Mouse (Mus musculus): Measurements from ENCODE around the gene Olfr1532-ps1.
"Not testable (repeated sequence)": the region's sequence is repeated elsewhere in the genome, so short reads cannot be mapped to it uniquely, and the experiment has no call there.

The Olfr1532-ps1 gene

DNA sequence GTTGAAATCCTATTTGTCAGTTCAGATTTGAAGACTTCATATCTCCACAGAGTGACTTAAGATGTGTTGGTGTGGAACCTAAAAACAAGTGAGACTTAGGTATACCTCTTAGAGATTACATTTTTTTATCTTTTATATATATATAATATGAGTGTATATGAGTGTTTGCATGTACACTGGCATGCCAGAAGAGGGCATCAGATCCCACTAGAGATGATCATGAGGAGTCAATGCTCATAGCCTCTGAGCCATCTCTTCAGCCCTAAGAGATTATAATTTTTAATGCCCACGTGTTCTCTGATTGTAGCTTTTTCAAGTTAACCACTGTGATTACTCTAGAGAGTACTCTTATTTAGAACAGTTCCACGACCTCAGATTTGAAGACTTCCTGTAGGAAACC is at the start of gene Olfr1532-ps1:
TSS of gene Olfr1532-ps1 (plus strand) at position 326 of the 400 bp plus-strand sequence.
- no peak for DNase-seq (ENCODE audit: low read depth, low spot score)

DNA sequence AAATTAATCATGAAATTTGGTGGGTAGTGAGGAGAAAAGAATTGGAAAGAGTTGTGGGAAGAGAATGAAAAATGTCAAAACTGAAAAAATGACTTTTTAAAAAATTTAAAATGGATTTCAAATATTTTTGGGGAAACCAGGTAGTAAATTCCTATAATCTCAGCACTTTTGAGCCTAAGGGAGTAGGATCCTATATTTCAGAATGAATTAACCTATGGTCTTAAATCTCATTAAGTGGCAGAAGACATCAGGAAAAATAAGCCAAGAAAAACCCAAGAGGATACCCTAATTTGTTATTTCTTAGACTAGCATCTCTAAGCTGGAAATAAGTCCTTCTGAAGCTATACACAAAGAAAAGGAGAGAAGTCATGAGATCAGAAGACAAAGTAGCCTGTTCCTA is 44.9 kb upstream of the Olfr1532-ps1 start, which contains the start of gene Olfr704:
TSS of gene Olfr704 (plus strand) at position 301 of the 400 bp plus-strand sequence.
- DNase-seq (ENCODE audit: low read depth, low spot score): no peak

DNA sequence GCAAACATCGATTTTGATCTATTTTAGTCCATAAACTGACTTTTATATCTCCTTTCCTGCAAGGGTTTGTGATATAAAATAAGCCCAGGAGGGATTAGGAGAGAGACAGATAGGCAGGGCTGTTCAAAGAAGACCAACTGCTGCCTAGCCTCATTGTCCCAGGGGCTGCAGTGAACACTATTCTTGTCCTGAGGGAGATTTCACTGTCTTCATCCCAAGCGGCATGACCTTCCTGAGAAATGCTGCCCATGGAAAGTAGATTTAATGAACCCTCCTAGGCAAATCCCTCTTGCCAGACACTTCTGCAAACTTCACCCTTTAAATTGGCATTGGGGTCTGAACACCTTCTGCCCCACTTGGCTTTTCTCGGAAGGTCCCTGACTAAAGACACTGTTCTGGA is 31.0 kb upstream of the Olfr1532-ps1 start, which contains the start of gene Olfr705:
TSS of gene Olfr705 (minus strand) at position 101 of the 400 bp plus-strand sequence.
- DNase-seq (ENCODE audit: low read depth, low spot score): no peak

DNA sequence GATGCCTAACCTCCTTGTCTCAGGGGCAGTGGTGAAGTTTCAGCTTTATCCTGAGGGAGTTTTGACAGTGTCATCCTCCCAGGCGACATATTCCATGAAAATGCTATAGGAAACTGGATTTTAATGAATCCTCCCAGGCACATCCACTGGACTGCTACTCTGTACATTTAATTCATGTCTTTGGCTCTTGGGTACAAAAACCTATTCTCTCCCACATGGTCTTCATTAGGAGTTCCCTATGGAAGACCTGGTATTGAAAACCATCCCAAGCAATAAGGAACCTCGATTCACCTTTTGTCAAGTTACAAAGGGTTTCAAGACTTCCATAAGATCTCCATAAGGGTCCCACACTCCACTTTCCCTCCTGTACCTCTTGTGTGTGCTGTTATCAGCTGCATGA is 19.7 kb upstream of the Olfr1532-ps1 start, which contains the start of gene Olfr706:
TSS of gene Olfr706 (minus strand) at position 101 of the 400 bp plus-strand sequence.
- DNase-seq (ENCODE audit: low read depth, low spot score): no peak

DNA sequence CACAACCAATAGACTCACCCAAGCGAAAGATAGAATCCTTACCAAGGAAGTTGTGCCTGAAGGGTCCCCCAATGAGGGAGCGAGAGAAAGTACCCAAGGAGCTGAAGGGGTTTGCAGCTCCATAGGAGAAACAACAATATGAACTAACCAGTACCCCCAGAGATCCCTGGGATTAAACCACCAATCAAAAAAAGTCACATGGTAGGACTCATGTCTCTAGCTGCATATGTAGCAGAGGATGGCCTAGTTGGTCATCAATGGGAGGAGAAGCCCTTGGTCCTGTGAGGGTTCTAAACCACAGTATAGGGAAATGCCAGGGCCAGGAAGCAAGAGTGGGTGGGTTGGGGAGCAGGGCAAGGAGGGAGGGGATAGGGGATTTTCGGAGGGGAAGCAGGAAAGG is 6.7 kb upstream of the Olfr1532-ps1 start, which contains the start of gene Olfr707:
TSS of gene Olfr707 (minus strand) at position 101 of the 400 bp plus-strand sequence.
- DNase-seq (ENCODE audit: low read depth, low spot score): not testable (repeated sequence)

DNA sequence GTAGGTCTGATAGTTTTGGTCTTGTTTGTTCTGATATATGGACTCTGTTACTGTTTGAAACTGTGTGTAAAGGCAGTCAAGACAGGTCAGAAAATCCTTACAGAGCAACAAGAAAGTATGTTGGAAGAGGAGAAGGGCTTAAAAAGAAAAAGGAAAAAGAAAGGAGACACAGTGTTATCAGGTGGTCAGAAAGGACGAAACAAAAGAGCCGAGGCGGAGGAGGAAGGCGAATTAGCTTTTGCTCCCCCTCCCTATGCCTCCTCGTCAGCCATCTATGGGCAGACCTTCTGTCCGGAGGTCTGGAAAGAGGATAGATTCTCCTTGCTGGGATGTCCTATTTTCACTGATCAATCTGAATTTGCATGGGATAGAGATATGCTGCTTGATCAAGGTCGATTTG is 13.2 kb downstream of the Olfr1532-ps1 start:
- DNase-seq (ENCODE audit: low read depth, low spot score): not testable (repeated sequence)

DNA sequence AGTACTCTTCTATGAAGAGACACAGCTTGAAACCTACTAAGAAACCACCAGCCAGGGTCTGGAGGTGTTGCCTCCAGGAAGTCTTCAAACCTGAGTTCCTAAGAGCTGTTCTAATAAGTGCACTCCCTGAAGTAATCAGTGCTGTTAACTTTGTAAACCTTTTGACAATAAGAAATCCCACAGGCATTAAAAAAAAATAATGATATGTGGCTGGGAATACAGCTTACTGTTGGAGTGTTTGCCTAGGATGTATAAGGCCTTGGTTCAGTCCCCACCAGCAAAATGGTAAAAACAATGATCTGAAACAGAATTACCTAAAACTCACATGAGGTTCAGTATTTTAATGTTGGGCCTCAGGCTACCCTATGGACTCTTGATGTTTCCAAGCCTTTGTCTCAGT is 24.3 kb downstream of the Olfr1532-ps1 start, which contains the start of gene Olfr709-ps1:
TSS of gene Olfr709-ps1 (minus strand) at position 101 of the 400 bp plus-strand sequence.
- no peak for DNase-seq (ENCODE audit: low read depth, low spot score)

DNA sequence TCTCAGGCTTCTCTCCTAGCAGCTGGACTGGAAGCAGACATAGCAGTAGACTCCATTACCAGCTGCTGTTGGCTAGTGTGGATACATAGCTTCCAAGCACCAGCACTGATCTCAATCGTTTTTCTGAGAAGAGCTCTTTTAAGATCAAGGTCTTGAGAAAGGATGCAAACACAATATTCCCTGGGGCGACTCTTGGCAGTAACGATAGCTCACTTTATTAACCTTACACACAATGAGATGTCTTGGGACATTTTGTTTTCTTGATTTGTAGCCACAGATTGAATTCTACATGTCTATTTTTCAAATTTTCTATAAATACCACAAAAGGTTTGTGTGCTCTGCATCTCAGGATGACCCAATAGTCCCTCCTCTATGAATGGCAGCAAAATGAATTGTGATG is 40.4 kb downstream of the Olfr1532-ps1 start, which contains the start of gene Olfr710:
TSS of gene Olfr710 (minus strand) at position 101 of the 400 bp plus-strand sequence.
- no peak for DNase-seq (ENCODE audit: low read depth, low spot score)

DNA sequence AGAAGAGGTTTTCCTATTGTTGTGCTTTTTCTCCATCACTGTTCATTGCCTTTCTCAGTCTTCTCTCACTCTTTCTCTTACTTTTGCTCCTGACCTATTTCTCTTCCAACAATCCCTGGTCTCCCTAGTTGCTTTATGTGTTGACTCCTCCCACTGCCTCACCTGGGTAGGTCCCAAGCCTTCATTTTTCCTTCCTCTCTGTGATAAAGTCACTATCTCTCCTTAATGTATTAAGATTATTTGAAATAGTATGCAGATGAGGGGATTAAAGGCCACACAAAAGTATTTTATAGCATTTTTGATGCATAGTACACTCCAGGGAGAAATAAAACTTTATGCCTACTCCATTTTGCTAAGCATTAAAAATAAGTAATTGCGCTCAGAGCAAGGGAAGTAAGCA is 56.0 kb downstream of the Olfr1532-ps1 start, which contains the start of gene Olfr6:
TSS of gene Olfr6 (minus strand) at position 101 of the 400 bp plus-strand sequence.
- DNase-seq (ENCODE audit: low read depth, low spot score): no peak

Measured in retina, adult 2 months (tissue).